Mouse (Mus musculus): ENCODE measurements around the gene Avl9. TPM values are rescaled to one million over a fixed set of nuclear protein-coding genes. Genes with fewer than 3 reads are reported as not detected.

Gene Avl9
- total RNA-seq, 2 experiments from 2014 or later, result 42.5 to 44.4 TPM

GRCm38 (mm10) chr6:56756117-56756516 lies 41.4 kb downstream of the Avl9 start:
- DNase-seq (ENCODE audit: low spot score in 2 of 2), result no peak
- 0 out of 2 replicates have a peak overlapping the region, but pooled peaks have one; percentile 14 for H3K27ac ChIP-seq
- no peak for TF ChIP-seq CTCF (conservative IDR thresholded peaks at IDR 0.05)
- H3K4me3 ChIP-seq, result no peak overlapping the region

- Histone ChIP-seq H3K4me3 (no peak overlapping the region), H3K27ac (no peak overlapping the region; the same call in 1 of the 2 replicates)
- no peak for DNase-seq (ENCODE audit: low spot score in 2 of 2)
- no peak for TF ChIP-seq CTCF (conservative IDR thresholded peaks at IDR 0.05)
Measured at GRCm38 (mm10) chr6:56759324-56759723, 44.6 kb downstream of the Avl9 start.

GRCm38 (mm10) chr6:56765265-56765664 lies 50.6 kb downstream of the Avl9 start:
- H3K27ac ChIP-seq, result no peak overlapping the region
- no peak for TF ChIP-seq CTCF (conservative IDR thresholded peaks at IDR 0.05)
- DNase-seq (ENCODE audit: low spot score in 2 of 2), result no peak
- no peak overlapping the region for H3K4me3 ChIP-seq

GRCm38 (mm10) chr6:56765696-56766095 lies 51.0 kb downstream of the Avl9 start:
- no peak overlapping the region for H3K4me3 ChIP-seq
- H3K27ac ChIP-seq, result no peak overlapping the region
- DNase-seq (ENCODE audit: low spot score in 2 of 2), result no peak
- no peak for TF ChIP-seq CTCF (conservative IDR thresholded peaks at IDR 0.05)

- no peak for TF ChIP-seq CTCF (conservative IDR thresholded peaks at IDR 0.05)
- H3K27ac ChIP-seq, result no peak overlapping the region
- no peak for DNase-seq (ENCODE audit: low spot score in 2 of 2)
- H3K4me3 ChIP-seq, result no peak overlapping the region
Measured at GRCm38 (mm10) chr6:56775816-56776215, 61.1 kb downstream of the Avl9 start.

- Histone ChIP-seq H3K4me3 (no peak overlapping the region), H3K27ac (no peak overlapping the region)
- DNase-seq (ENCODE audit: low spot score in 2 of 2), result no peak
- no peak for TF ChIP-seq CTCF (conservative IDR thresholded peaks at IDR 0.05)
Measured at GRCm38 (mm10) chr6:56779636-56780035, 64.9 kb downstream of the Avl9 start.

GRCm38 (mm10) chr6:56783561-56784272 lies 69.0 kb downstream of the Avl9 start:
- Histone ChIP-seq H3K4me3 (no peak overlapping the region), H3K27ac (no peak overlapping the region)
- DNase-seq (ENCODE audit: low spot score in 2 of 2), result no peak
- no peak for TF ChIP-seq CTCF (conservative IDR thresholded peaks at IDR 0.05)

- DNase-seq (ENCODE audit: low spot score in 2 of 2), result no peak
- no peak for TF ChIP-seq CTCF (conservative IDR thresholded peaks at IDR 0.05)
- Histone ChIP-seq H3K4me3 (no peak overlapping the region), H3K27ac (no peak overlapping the region)
Measured at GRCm38 (mm10) chr6:56785068-56785467, 70.4 kb downstream of the Avl9 start.

- DNase-seq (ENCODE audit: low spot score in 2 of 2), result no peak
Measured at GRCm38 (mm10) chr6:56787668-56788067, 73.0 kb downstream of the Avl9 start.

GRCm38 (mm10) chr6:56789336-56789735 lies 74.6 kb downstream of the Avl9 start:
- Histone ChIP-seq H3K27ac (no peak overlapping the region), H3K4me3 (no peak overlapping the region)
- no peak for TF ChIP-seq CTCF (conservative IDR thresholded peaks at IDR 0.05)
- DNase-seq (ENCODE audit: low spot score in 2 of 2), result no peak

More at GRCm38 (mm10) chr6:56787668-56788067, 73.0 kb downstream of the Avl9 start:
- H3K4me3 ChIP-seq, result no peak overlapping the region
- TF ChIP-seq CTCF (conservative IDR thresholded peaks at IDR 0.05), result no peak
- no peak overlapping the region for H3K27ac ChIP-seq

- Histone ChIP-seq H3K4me3 (no peak overlapping the region), H3K27ac (no peak overlapping the region)
- TF ChIP-seq CTCF (conservative IDR thresholded peaks at IDR 0.05), result no peak
- DNase-seq (ENCODE audit: low spot score in 2 of 2), result no peak
Measured at GRCm38 (mm10) chr6:56794834-56795233, 80.1 kb downstream of the Avl9 start.

- peak overlapping the region; percentile 99 for H3K27ac ChIP-seq
- peak overlapping the region; percentile 90 for H3K4me3 ChIP-seq
- TF ChIP-seq CTCF (conservative IDR thresholded peaks at IDR 0.05), result no peak
- DNase-seq (ENCODE audit: low spot score in 2 of 2), result no peak
Measured at GRCm38 (mm10) chr6:56796232-56796631, 81.5 kb downstream of the Avl9 start.

GRCm38 (mm10) chr6:56796668-56797141 lies 82.0 kb downstream of the Avl9 start:
- DNase-seq (ENCODE audit: low spot score in 2 of 2), result peak in 1 of 2 experiments; percentile 27
- TF ChIP-seq CTCF (conservative IDR thresholded peaks at IDR 0.05), result no peak
- Histone ChIP-seq H3K27ac (peak overlapping the region; percentile 99), H3K4me3 (peak overlapping the region; percentile 90)

All from layer of hippocampus, adult 2 months (tissue).